Mouse (Mus musculus): ENCODE measurements at regions not wholly inside any gene's neighbourhood (a gene's known extent, or its start where the extent isn't known, plus 50 kb on each side); places are given as distances from the start of the nearest gene placed in this dataset.

DNA sequence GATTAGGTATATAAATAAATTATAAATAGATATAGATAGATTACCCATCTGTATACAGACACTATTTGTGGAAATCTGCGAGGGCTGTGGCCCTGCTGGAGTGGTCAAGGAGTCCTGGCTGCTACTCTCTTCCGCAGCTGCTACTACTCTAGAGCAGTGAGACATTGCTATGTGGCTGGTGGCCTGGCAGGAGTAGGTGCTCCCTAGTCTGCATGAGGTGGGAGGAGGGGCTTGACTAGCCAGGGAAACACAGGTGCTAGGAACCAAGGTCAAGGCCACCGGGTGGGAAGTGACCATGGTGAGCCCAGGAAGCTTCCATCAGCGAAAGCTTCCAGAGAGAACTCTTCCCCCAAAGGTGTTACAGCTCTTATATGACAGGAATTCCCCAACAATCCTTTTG, 100.3 kb downstream of the Dyrk2 start:
- dilution Hi-C loops (cut with MboI; ENCODE audit: extremely low pct_ligation_motif_present, extremely low pct_unique_long_range_greater_than_20kb, low sequenced_read_pairs), result no loop called here
- no peak overlapping the region for H3K4me2 ChIP-seq (ENCODE audit: insufficient read depth, low read depth, poor library complexity, severe bottlenecking)
- no peak for TF ChIP-seq CTCF (conservative IDR thresholded peaks at IDR 0.05 in 1 of 2, IDR thresholded peaks at IDR 0.05 in 1 of 2; ENCODE audit: low read depth in 2 of 2, low read length in 2 of 2)
- TF ChIP-seq UBTF (IDR thresholded peaks at IDR 0.05; ENCODE audit: low read depth, low read length), result no peak
- no peak for TF ChIP-seq SMC3 (IDR thresholded peaks at IDR 0.05; ENCODE audit: low read depth, low read length)
- no peak for TF ChIP-seq KAT2A (IDR thresholded peaks at IDR 0.05; ENCODE audit: insufficient replicate concordance, low read length)
- TF ChIP-seq USF1 (IDR thresholded peaks at IDR 0.05; ENCODE audit: low read depth, low read length), result no peak
- no peak for TF ChIP-seq ZC3H11A (IDR thresholded peaks at IDR 0.05; ENCODE audit: low read depth, low read length)
- TF ChIP-seq MAFK (IDR thresholded peaks at IDR 0.05; ENCODE audit: insufficient replicate concordance, low read length), result no peak
- TF ChIP-seq CHD2 (IDR thresholded peaks at IDR 0.05; ENCODE audit: low read length), result no peak
- TF ChIP-seq PAX5 (IDR thresholded peaks at IDR 0.05; ENCODE audit: low read length), result no peak
- no peak for TF ChIP-seq JUN (IDR thresholded peaks at IDR 0.05; ENCODE audit: insufficient read depth, low read depth, low read length)
- TF ChIP-seq BHLHE40 (IDR thresholded peaks at IDR 0.05; ENCODE audit: low read depth, low read length), result no peak
- TF ChIP-seq ZMIZ1 (IDR thresholded peaks at IDR 0.05; ENCODE audit: low read depth, low read length), result no peak
- no peak for TF ChIP-seq NELFE (IDR thresholded peaks at IDR 0.05; ENCODE audit: low read depth, low read length)
- TF ChIP-seq MYC (IDR thresholded peaks at IDR 0.05; ENCODE audit: low read depth, low read length), result no peak
- TF ChIP-seq ZKSCAN1 (IDR thresholded peaks at IDR 0.05; ENCODE audit: borderline replicate concordance, low read depth, low read length), result no peak
- TF ChIP-seq ELF1 (IDR thresholded peaks at IDR 0.05; ENCODE audit: low read depth, low read length), result no peak
- no peak for TF ChIP-seq TBP (conservative IDR thresholded peaks at IDR 0.05; ENCODE audit: low read depth, low read length)
- no peak for TF ChIP-seq TCF12 (IDR thresholded peaks at IDR 0.05; ENCODE audit: low read depth, low read length)

DNA sequence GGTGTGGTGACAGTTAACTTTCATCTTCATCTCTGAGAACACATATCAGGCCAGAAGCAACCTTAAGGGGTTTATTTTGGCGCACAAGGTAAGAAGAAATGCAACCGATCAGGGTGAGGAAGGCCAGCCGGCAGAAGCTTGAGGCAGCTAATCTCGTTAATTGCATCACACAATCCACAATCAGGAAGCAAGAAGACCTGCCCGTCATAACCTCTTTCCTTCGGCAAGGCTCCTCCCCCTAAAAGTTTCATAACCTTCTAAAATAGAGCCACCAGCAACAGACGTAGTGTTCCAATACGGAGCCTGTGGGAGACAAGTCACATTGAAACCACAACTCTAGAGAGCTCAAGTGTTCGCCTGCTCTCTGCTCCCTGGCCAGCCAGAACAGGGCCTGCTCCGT, 91.4 kb downstream of the Dyrk2 start:
- dilution Hi-C loops (cut with MboI; ENCODE audit: extremely low pct_ligation_motif_present, extremely low pct_unique_long_range_greater_than_20kb, low sequenced_read_pairs), result no loop called here
- no peak for TF ChIP-seq EP300 (IDR thresholded peaks at IDR 0.05; ENCODE audit: low read length)
- no peak for TF ChIP-seq ZMIZ1 (IDR thresholded peaks at IDR 0.05; ENCODE audit: low read depth, low read length)
- TF ChIP-seq USF1 (IDR thresholded peaks at IDR 0.05; ENCODE audit: low read depth, low read length), result no peak
- no peak for TF ChIP-seq MAZ (IDR thresholded peaks at IDR 0.05; ENCODE audit: low read depth, low read length)
- TF ChIP-seq CHD1 (IDR thresholded peaks at IDR 0.05; ENCODE audit: low read depth, low read length), result no peak
- no peak for TF ChIP-seq RAD21 (IDR thresholded peaks at IDR 0.05; ENCODE audit: low read depth, low read length)
- TF ChIP-seq NELFE (IDR thresholded peaks at IDR 0.05; ENCODE audit: low read depth, low read length), result no peak
- no peak for TF ChIP-seq MAX (IDR thresholded peaks at IDR 0.05; ENCODE audit: low read length)
- TF ChIP-seq SMC3 (IDR thresholded peaks at IDR 0.05; ENCODE audit: low read depth, low read length), result no peak
- TF ChIP-seq E2F4 (IDR thresholded peaks at IDR 0.05; ENCODE audit: insufficient replicate concordance, low read depth, low read length), result no peak
- TF ChIP-seq USF2 (conservative IDR thresholded peaks at IDR 0.05; ENCODE audit: low read depth, low read length), result no peak
- no peak for TF ChIP-seq SIN3A (IDR thresholded peaks at IDR 0.05; ENCODE audit: low read length)
- Histone ChIP-seq H3K27ac (ENCODE audit: insufficient read depth, low read depth) (no peak overlapping the region), H3K79me2 (replicated peaks; ENCODE audit: control insufficient read depth, extremely low read depth, insufficient read depth, poor library complexity, severe bottlenecking) (no peaks in the 10 kb centered on the region), H3K9me3 (replicated peaks; ENCODE audit: low read length) (no peaks in the 10 kb centered on the region), H3K27me3 (replicated peaks) (no peaks in the 10 kb centered on the region), H3K9ac (ENCODE audit: insufficient read depth, low read depth) (no peak overlapping the region), H3K4me1 (ENCODE audit: control insufficient read depth in 1 of 2, insufficient read depth in 2 of 2) (peaks cover 3 to 6% of the 10 kb centered on the region in 2 experiments; a peak in 3 of 4 replicates), H3K4me2 (ENCODE audit: insufficient read depth, low read depth, poor library complexity, severe bottlenecking) (no peak overlapping the region), H3K4me3 (replicated peaks in 1 of 3; ENCODE audit: low read depth in 2 of 3, low read length in 2 of 3, poor library complexity in 1 of 3) (no peak overlapping the region), H3K36me3 (replicated peaks in 1 of 2; ENCODE audit: control insufficient read depth in 1 of 2, insufficient read depth in 1 of 2, low read length in 1 of 2) (no peaks in the 10 kb centered on the region)
- no peak for DNase-seq (ENCODE audit: extremely low read depth)
- in situ Hi-C loops (cut with MboI; ENCODE audit: low pct_ligation_motif_present, low pct_unique_long_range_greater_than_20kb, low sequenced_read_pairs), result no loop called here

More for the DNA sequence above, 100.3 kb downstream of the Dyrk2 start:
- no peaks in the 10 kb centered on the region for H3K27me3 ChIP-seq (replicated peaks)
- H3K36me3 ChIP-seq (replicated peaks in 1 of 2; ENCODE audit: control insufficient read depth in 1 of 2, insufficient read depth in 1 of 2, low read length in 1 of 2), result no peaks in the 10 kb centered on the region
- H3K4me3 ChIP-seq (replicated peaks in 1 of 3; ENCODE audit: low read depth in 2 of 3, low read length in 2 of 3, poor library complexity in 1 of 3), result no peak overlapping the region
- no peak overlapping the region for H3K27ac ChIP-seq (ENCODE audit: insufficient read depth, low read depth)
- peaks cover 4 to 31% of the 10 kb centered on the region in 2 experiments; a peak in 2 of 4 replicates for H3K4me1 ChIP-seq (ENCODE audit: control insufficient read depth in 1 of 2, insufficient read depth in 2 of 2)
- H3K9ac ChIP-seq (ENCODE audit: insufficient read depth, low read depth), result no peak overlapping the region
- H3K79me2 ChIP-seq (replicated peaks; ENCODE audit: control insufficient read depth, extremely low read depth, insufficient read depth, poor library complexity, severe bottlenecking), result no peaks in the 10 kb centered on the region
- H3K9me3 ChIP-seq (replicated peaks; ENCODE audit: low read length), result no peaks in the 10 kb centered on the region
- in situ Hi-C loops (cut with MboI; ENCODE audit: low pct_ligation_motif_present, low pct_unique_long_range_greater_than_20kb, low sequenced_read_pairs), result no loop called here
- no peak for DNase-seq (ENCODE audit: extremely low read depth)
